Mouse (Mus musculus) E14TG2a.4 (cell line): ENCODE measurements around the gene Tmem274.

Experiments
- CTCF ChIP-seq: conservative IDR thresholded peaks from 2 replicates; pipeline ENCODE4 v1.5.1; 2014; ENCODE audit warnings: low read length
- NANOG ChIP-seq: IDR thresholded peaks from 2 replicates; pipeline ENCODE4 v1.6.1; 2014; ENCODE audit warnings: borderline replicate concordance, low read length, mixed read lengths
- POU5F1 ChIP-seq: IDR thresholded peaks from 2 replicates; pipeline ENCODE4 v1.6.1; 2014; ENCODE audit warnings: low read length, borderline replicate concordance

DNA sequence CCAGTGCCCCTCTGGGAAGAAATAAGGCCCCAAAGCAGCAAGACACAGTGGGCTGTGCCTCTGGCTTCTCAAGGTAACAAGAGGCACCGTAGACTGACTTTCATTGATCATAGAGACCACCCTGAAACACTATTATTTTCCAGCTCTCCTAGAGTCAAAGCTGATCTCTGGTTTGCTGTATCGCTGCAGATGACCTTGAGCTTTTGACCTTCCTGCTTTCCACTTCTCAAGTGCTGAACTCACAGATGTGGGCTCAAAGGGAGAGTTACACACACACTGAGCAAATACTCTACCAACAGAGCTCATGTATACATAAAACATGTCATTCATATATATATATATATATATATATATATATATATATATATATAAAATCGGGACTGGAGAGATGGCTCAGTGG lies 26.5 kb upstream of the Tmem274 start:
- TF ChIP-seq CTCF = no peak
- 0 out of 2 replicates have a peak, but pooled peaks have one; percentile 28 for TF ChIP-seq NANOG
- no peak for TF ChIP-seq POU5F1
